Mouse (Mus musculus) cortical plate, adult 2 months (tissue): ENCODE data around the gene Zbed6.
A peak's percentile ranks its signal among the peaks of the same experiment; 100 is the strongest.

ENCODE experiments used
- CTCF ChIP-seq: fragments of 200-500 bp; IDR thresholded peaks from 2 replicates; pipeline ENCODE4 v1.5.1; 2011; ENCODE audit warnings: mild to moderate bottlenecking, control low read depth, low read length; ENCODE audit not compliant: insufficient read depth; ENCODE audit errors: extremely low read depth
- POLR2A ChIP-seq: fragments of 200-500 bp; IDR thresholded peaks from 2 replicates; pipeline ENCODE4 v1.6.1; 2011; ENCODE audit warnings: mild to moderate bottlenecking, low read length, control low read depth; ENCODE audit not compliant: insufficient read depth; ENCODE audit errors: extremely low read depth

DNA sequence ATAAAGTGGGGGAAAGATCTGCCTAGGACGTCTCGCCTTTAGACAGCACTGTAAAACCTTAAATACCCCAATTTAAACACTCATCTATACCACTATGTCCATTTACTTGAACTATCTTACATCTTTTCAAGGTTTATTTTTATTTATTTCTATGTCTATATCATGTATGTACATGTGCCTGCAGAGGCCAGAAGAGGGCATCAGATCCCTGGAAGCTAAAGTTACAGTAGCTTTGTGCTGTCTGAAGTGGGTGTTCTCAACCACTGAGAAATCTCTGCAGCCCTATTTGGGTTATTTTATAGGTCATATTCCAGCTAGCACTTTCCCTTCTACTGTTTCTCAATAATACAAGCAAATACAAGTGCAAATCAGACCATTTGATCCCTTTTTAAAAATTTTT lies 28.5 kb downstream of the Zbed6 start:
- TF ChIP-seq CTCF (peak; percentile 25; the same call in 1 of the 2 replicates), POLR2A (no peak)
